ENCODE assay signal across 18 mouse cellular contexts in genomic region chr6:9042391-9042790, GRCm38 (mm10).
"Had no signal": no experiment of that assay in that cellular context is flagged by ENCODE, and none has a peak within 500 bp of the region (broad histone marks: within the 10 kb centered on the region; RNA-seq: fewer than 3 reads in every experiment).

No protein-coding gene starts in this region.

- DNase-seq: lung, adult 18-20 months; lung, embryonic 14.5 days; lung, postnatal 10 days; lung, postnatal 4 days; retina, postnatal 1 day; right cerebral cortex, adult 18-20 months; right cerebral cortex, postnatal 25 days; right cerebral cortex, postnatal 4 days; spleen, adult 18-20 months; thymus, adult 18-20 months; thymus, postnatal 14 days; thymus, postnatal 36 days had no signal

- H3K9me3 ChIP-seq: midbrain, embryonic 10.5 days; midbrain, embryonic 13.5 days; midbrain, embryonic 15.5 days; neural tube, embryonic 13.5 days; neural tube, embryonic 15.5 days had no signal

- H3K36me3 ChIP-seq: midbrain, embryonic 10.5 days; midbrain, embryonic 13.5 days; midbrain, embryonic 15.5 days; neural tube, embryonic 13.5 days; neural tube, embryonic 15.5 days had no signal

- ATAC-seq: midbrain, embryonic 13.5 days; midbrain, embryonic 15.5 days had no signal

- H3K9ac ChIP-seq: lung, embryonic 14.5 days; midbrain, embryonic 13.5 days; midbrain, embryonic 15.5 days; neural tube, embryonic 13.5 days; neural tube, embryonic 15.5 days had no signal

- H3K4me2 ChIP-seq: lung, embryonic 14.5 days; midbrain, embryonic 13.5 days; midbrain, embryonic 15.5 days; neural tube, embryonic 13.5 days; neural tube, embryonic 15.5 days had no signal

- H3K4me3 ChIP-seq: midbrain, embryonic 10.5 days; midbrain, embryonic 13.5 days; midbrain, embryonic 15.5 days; myocyte; neural tube, embryonic 13.5 days; neural tube, embryonic 15.5 days had no signal

- H3K27ac ChIP-seq: midbrain, embryonic 10.5 days; midbrain, embryonic 13.5 days; midbrain, embryonic 15.5 days; neural tube, embryonic 13.5 days had no signal

- H3K4me1 ChIP-seq: midbrain, embryonic 10.5 days; midbrain, embryonic 13.5 days; midbrain, embryonic 15.5 days; neural tube, embryonic 13.5 days had no signal

- H3K27me3 ChIP-seq: midbrain, embryonic 13.5 days; midbrain, embryonic 15.5 days; neural tube, embryonic 13.5 days; neural tube, embryonic 15.5 days had no signal
